Mouse (Mus musculus) E14TG2a.4 (cell line): Measurements from ENCODE around the gene Taf1b.

Experiments used
- CTCF ChIP-seq: conservative IDR thresholded peaks from 2 replicates; pipeline ENCODE4 v1.5.1; 2014; ENCODE audit warnings: low read length
- NANOG ChIP-seq: IDR thresholded peaks from 2 replicates; pipeline ENCODE4 v1.6.1; 2014; ENCODE audit warnings: borderline replicate concordance, low read length, mixed read lengths

DNA sequence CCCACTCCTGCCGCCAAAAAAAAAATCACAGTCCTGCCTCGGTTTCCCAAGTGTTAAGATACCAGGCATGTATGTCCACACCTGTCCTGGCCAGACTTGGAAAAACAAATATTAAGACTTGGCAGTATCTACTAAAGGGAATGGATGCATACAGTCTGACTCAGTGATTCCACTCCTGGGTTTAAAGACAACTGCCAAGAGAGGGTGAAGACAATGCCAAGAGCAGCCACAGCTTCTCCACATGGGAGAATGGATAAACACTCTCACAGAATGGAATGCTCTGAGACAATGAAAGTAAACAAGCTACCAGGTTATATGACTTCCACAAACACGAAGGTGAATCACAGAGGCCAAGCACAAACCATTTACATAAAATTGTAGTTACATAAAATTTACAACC is 24.9 kb upstream of the Taf1b start:
- no peak for TF ChIP-seq CTCF
- TF ChIP-seq NANOG, result no peak
